Mouse (Mus musculus) right cerebral cortex, postnatal 25 days (tissue): ENCODE data around the gene Gp9.

Experiments used
- DNase-seq: peaks from one replicate; pipeline ENCODE4 v3.0.0; 2022

The Gp9 gene

GRCm38 (mm10) chr6:87777842-87778241 is at the start of gene Gp9:
Gp9 (plus strand) TSS chr6:87778072.
- DNase-seq: no peak

- no peak for DNase-seq
Measured at GRCm38 (mm10) chr6:87728102-87728501, 49.8 kb upstream of the Gp9 start.

GRCm38 (mm10) chr6:87730141-87730540 is 47.7 kb upstream of the Gp9 start:
- DNase-seq: no peak

GRCm38 (mm10) chr6:87730591-87731462 is 47.0 kb upstream of the Gp9 start, which contains the start of gene Efcc1:
Efcc1 (plus strand) TSS chr6:87730869.
- peak; percentile 74 for DNase-seq

DNA sequence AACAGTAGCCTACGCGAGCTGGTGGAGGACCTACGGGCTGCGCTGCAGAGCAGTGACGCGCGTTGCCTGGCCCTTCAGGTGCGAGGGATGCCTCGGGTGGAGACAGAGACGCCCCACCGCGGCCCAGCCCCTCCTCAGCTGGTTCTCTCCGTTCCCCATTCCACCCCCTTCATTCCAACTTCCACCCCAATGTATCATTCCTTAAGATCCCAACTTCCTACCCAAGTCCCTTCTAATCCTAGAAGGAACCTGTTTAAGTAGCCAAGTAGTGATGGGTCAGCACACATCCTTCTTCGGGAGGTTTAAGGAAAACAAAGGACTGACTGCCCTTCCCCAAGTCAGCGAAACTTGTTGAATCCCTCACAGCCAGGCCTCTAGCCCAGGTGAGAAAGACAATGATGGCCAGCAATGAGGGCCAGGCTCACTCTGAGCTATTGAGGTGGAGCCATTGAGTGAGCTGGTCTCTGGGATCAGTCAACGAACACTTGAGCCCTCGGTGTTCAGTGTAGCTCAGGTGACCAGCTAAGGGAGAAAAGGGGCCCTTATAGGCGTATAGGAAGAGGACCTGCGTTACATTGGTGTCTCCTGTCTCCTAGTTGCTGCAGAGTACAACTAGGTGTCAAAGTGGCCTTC is 46.3 kb upstream of the Gp9 start:
- no peak for DNase-seq

DNA sequence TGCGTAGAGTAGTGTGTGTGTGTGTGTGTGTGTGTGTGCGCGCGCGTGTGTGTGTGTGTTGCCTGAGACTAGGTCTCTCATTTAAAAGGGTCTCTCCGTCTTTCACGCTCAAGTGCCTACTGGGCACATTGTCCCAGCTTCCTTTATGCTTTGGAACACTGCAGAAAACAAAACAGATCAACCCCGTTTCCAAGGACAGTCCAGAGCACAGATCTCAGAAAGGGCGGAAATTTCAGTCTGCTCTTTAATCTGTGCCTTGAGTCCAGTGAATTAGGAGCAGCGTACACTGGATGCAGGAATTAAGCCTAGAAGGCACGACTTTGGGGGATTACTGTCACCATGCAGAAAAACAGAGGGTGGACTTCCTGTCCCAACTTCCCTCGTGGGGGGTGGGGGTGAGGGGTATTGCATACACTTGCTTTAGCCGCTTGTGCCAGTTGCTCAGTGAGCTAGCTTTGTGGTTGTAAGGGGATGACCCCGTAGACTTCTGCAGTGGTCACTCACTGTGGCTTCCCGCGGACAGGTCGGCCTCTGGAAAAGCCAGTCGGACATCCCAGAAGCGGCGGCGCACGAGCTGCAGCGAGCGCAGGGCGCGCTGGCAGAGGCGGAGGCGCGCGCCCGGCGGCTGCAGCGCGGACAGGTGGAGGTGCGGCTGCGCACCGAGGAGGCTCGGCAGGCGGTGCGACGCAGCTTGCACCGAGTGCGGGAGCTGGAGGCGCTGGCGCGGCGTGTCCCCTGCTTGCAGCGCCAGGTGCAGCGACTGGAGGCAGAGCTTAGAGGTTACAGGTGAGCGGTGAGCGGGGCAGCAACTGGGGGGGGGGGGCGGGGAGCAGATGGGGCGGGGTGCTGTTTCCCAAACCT is 45.5 kb upstream of the Gp9 start:
- peak; percentile 49 for DNase-seq

- no peak for DNase-seq
Measured at GRCm38 (mm10) chr6:87733131-87733930, 44.5 kb upstream of the Gp9 start.

DNA sequence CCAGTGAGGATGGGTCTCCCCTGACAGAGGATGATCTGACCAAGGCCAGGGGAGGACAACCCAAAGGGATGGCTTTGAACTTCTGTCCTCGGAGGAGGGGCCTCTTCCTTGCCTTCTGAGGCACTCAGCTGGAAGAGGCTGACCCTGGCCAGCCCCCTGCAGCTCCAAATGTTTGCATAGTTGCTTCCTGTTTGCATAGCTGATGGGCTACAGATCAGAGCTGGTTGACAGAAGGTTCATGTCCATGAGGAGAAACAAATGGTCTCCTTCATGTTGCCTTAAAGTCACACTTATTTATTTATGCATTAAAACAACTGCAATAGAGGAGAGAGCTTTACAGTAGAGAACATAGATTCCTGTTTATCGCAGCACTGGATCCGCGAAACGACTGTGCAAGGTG is 43.7 kb upstream of the Gp9 start:
- DNase-seq: no peak

DNA sequence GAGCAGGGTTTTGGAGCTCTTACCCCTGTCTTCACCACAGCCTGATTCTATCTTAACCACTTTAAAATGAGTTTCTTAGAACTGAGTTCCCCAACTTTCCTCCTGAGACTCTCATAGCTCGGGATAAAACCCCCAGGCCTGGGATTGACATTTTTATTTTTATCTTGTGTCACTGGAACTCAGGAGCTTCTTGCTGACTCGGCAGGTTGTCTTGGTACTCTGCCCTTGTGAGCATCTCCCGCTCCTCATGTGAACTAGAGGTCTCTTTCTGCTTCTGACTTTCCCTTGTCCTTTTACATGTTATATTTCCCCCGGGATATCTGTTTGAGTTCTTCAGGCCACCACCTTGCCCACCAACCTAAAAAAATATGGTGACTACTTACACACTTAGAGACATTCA is 40.9 kb upstream of the Gp9 start:
- no peak for DNase-seq

- DNase-seq: no peak
Measured at GRCm38 (mm10) chr6:87737921-87738626, 39.8 kb upstream of the Gp9 start.

DNA sequence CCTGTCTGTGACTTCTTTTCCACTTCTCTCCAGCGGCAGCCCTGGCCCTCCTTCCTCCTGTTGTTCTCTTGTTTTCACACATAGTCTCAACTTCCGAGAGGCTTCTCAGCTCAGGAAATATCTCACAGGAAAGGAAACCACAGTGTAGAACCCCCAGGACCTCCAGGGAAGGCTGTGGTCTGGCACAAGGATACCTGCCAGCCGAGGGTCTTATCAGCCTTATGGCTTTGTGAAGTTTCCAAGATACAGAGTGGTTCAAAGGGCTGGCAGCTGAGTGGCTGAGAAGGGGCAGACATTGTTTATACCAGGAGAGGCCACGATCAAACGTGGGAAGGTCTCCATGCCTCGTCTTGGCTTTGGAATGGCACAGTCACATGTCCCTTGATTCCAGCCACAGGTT is 38.0 kb upstream of the Gp9 start:
- DNase-seq: no peak

DNA sequence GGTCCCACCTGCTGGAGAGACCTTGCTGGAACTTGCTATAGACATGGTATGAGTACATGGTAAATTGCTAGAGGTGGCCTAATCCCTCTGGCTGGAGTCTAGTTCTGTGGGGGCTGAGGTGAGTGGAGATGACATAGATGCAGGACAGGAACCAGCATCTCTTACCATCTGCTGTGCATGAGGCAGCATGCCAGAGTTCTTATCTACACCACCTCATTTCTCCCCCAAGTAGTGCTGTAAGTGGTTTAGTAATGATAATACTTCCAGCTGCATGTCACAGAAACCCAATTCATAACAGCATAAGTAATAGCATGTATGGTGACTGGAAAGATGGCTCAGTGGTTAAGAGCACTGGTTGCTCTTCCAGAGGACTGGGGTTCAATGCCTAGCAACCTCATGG is 37.4 kb upstream of the Gp9 start:
- DNase-seq: no peak

- DNase-seq: no peak
Measured at GRCm38 (mm10) chr6:87741978-87742377, 35.9 kb upstream of the Gp9 start.

DNA sequence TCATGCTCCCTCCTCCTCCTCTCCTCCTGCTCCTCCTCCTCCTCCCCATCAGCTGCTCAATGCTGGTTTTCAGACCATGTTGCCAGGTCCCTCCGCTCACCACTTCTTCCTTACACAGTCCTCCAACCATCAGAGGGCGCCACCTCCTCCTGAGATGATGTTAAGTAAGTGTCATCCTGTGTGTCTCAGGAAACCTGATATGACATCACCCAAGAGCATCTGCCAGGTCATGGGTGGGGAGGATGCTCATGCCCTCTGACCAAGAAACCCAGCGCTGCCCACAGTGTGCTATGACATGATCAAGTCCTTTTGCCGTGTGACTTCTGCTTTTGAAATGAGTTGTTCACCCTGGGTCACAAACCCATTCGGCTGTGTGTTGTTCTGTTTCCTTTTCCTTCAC is 35.1 kb upstream of the Gp9 start:
- DNase-seq: no peak

- no peak for DNase-seq
Measured at GRCm38 (mm10) chr6:87743281-87743680, 34.6 kb upstream of the Gp9 start.

- no peak for DNase-seq
Measured at GRCm38 (mm10) chr6:87744632-87745031, 33.2 kb upstream of the Gp9 start.

GRCm38 (mm10) chr6:87745301-87745700 is 32.6 kb upstream of the Gp9 start:
- DNase-seq: no peak

DNA sequence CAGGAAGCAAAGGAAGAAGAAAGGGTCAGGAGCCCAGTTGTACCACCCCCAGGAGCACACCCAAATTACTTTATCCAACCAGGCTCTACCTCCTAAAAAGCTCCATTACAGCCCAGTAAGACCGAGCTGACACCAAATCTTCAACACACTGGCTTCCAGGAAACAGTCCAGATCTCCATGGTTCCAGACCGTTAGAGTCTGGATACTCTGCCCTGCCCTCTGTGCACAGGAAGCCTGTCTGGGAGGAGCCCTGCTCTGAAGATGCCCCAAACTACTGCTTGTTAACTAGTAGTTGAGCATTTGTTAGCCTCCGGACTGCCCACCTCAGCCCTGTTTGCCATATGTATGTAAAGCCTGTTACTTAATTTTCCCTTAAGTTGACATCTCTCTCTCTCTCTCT is 31.8 kb upstream of the Gp9 start:
- DNase-seq: no peak

DNA sequence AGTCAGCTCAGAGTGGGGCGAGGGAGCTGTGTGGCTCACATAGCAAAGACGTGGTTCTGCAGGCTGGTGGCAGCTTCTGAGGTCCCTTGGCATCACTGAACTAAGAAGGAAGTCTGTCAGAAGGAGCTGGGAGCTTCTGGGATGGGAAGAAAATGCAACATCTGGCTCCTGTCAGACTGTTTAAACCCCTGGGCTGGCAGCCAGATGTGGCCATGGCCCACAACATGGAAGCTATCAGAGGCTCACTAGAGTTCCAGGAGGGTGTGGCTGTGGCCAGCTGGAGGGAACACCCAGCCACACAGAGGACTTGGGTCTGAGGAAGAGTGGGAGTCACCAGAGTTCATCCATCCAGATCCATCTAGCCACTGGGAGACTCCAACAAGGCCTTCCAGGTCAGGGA is 31.0 kb upstream of the Gp9 start:
- DNase-seq: no peak

GRCm38 (mm10) chr6:87748078-87748477 is 29.8 kb upstream of the Gp9 start:
- DNase-seq: no peak

DNA sequence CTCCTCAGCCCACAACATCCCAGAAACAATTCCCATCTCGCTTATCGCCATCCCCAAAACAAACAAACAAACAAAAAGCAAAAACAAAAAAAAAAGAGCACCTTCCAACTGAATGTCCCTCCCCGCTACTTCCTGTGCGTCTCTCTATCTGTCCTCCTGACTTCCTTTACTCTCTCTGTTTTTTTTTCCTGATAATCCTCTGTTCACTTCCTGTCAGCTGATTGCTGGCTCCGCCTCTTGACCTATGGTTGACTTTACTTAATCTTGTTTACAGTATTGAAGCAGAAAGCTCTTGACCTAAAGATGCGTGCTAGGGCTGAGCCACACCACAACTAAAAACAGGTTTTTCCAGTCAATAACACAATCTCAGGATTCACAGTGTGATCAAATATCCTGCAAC is 29.3 kb upstream of the Gp9 start:
- DNase-seq: no peak
